Mouse (Mus musculus): ENCODE measurements around the gene Stx16.

Stx16 gene

GRCm38 (mm10) chr2:174126522-174127375, 50.6 kb downstream of the Stx16 start:
- no peak for DNase-seq (ENCODE audit: low read depth, low spot score)

DNA sequence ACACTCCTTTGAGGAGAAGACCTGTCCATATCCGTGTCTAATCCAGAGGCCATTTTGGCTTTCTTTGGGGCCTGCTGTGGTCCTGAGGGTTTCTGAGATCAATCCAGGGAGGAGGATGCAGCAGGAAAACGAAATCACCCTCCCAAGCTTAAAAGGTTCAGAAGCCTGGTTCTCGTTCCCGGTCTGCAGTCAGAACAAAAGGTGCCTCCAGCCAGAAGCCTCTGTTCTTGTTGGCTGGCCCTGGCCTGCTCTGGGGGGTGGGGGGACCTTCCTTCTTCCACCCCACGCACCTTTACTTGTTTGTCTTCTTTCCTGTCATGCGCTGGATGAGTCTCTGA, 51.2 kb downstream of the Stx16 start:
- no peak for DNase-seq (ENCODE audit: low read depth, low spot score)

DNA sequence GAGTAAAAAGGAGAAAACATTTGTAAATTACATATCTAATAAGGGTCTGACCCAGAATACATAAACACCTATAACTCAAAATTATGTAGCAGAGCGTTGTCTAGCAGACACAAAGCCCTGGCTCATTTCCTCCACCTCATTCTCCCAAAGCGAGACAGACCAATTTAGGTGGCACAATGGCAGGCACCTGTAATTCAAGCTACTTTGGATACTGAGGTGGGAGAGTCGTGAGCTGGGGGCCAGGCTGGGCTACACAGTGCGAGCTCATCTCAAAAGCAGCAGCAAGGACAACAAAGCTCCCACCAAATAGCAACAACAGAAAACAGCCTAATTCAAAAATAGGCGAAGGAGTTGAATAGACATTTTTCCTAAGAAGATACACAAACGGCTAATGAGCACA, 52.8 kb downstream of the Stx16 start:
- DNase-seq (ENCODE audit: low read depth, low spot score): no peak

GRCm38 (mm10) chr2:174130468-174131097, 54.5 kb downstream of the Stx16 start:
- no peak for DNase-seq (ENCODE audit: low read depth, low spot score)

GRCm38 (mm10) chr2:174132413-174132969, 56.4 kb downstream of the Stx16 start:
- no peak for DNase-seq (ENCODE audit: low read depth, low spot score)
